Mouse (Mus musculus) CD4-positive, CD25-positive, alpha-beta regulatory T cell, adult 2 months (primary cell): ENCODE results near the gene Smg5.
A peak's percentile ranks its signal among the peaks of the same experiment; 100 is the strongest.
"Not testable (repeated sequence)": the region's sequence is repeated elsewhere in the genome, so short reads cannot be mapped to it uniquely, and the experiment has no call there.

Experiments
- DNase-seq: peaks from one replicate; pipeline ENCODE4 v3.0.0-alpha.2; 2012; ENCODE audit warnings: low read depth, low spot score

The Smg5 gene

DNA sequence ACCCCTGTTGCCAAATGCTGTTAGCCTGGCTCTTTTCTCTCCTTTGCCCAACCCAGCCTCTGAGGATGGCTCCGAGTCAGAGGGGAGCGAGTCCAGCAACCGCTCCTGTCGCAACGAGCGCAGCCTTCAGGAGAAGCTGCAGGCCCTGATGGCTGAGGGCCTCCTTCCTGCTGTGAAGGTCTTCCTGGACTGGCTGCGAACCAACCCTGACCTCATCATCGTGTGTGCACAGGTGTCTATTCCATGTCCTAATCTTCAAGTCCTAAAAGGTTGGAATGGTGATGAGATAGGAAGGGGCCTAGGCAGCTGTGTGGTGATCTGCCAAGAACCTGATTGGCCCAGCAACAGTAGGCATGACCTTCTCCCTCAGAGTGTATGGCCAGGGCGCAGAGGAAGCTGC is 16.8 kb downstream of the Smg5 start:
- DNase-seq = no peak

DNA sequence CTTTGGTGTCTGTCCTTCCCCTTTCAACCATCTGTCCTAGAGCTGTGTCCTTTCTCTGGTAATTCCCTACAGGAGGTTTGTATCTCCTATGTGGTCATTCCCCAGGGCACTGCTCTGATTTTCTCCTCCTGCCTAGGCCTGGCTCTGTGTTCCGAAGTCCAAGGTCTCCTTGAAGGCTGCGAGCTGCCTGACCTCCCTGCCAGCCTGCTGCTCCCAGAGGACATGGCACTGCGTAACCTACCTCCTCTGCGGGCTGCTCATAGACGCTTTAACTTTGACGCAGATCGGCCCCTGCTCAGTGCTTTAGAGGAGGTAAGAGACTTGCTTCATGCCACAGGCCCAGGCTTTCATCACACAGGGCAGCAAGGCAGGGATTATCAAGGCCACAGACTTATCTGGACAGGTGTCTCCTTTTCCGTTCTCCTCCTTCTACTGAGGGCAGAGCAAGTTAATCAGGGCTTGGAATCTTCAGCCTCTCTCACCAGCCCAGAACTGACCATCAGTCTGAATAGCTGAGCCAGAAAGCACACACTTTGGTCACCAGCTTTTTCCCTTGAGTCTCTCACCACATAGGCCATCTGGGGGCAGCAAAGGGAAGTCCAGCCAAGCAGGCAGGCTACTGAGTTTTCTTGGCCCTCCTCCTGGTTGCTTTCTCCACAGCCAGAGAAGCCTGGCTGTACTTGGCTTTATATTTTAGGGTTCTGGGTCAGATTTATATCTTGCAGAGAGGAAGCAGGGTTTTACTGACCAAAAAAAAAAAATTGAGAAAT is 18.5 kb downstream of the Smg5 start:
- no peak for DNase-seq

DNA sequence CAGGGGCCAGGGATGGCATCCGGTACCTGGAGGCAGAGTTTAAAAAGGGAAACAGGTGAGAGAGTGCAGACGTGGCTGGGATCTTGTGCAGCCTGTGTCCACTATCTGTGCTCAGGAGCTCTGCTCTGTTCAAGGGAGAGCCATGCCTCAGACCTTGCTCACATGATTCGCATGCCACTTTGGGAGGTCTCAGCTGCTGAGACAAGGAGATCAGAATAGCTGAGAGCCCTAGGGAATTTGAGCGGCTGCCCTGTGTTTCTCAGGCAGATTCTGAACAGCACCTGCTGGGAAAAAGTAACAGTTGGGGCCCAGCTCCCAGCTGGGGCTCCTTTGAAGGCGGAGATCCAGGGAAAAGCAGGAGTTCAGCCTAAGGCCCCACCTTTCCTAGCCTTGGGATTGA is 23.5 kb downstream of the Smg5 start:
- no peak for DNase-seq

DNA sequence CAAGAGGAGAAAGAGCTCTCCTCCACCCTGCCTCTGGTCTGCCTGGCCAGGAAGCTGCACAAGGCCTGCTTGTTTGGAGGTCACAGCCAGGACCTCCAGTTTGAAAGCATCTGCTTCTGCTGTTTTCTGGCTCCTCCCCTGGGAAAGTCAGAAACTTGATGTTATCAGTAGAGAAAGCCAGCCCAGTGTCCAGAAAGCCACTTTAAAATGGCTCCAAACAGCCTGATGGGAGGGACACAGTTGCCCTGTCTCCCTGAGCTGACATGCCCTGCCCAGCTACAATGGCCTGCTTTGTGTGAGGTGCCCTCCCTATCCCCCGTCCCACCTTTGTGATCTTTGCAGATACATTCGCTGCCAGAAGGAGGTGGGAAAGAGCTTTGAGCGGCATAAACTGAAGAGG is 23.9 kb downstream of the Smg5 start:
- no peak for DNase-seq

DNA sequence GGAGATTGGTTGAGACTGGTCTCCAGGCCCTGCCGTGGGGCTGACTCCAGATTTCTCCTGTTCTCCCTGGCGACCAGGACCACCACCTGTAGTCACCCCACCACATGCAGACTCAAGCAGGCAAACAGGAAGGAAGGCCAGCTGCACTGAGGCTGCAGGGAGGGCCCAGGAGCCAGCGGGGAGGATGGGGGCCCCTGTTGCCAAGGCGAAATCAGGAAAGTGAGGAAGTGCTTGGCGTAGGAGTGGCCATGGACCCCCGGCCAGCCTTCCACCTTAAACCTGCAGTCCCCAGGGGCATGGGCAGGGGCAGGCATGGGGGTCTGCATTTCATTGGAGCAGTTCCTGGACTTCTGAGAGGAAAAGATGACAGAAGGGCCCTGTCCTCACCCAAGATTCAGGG is 25.0 kb downstream of the Smg5 start:
- no peak for DNase-seq

DNA sequence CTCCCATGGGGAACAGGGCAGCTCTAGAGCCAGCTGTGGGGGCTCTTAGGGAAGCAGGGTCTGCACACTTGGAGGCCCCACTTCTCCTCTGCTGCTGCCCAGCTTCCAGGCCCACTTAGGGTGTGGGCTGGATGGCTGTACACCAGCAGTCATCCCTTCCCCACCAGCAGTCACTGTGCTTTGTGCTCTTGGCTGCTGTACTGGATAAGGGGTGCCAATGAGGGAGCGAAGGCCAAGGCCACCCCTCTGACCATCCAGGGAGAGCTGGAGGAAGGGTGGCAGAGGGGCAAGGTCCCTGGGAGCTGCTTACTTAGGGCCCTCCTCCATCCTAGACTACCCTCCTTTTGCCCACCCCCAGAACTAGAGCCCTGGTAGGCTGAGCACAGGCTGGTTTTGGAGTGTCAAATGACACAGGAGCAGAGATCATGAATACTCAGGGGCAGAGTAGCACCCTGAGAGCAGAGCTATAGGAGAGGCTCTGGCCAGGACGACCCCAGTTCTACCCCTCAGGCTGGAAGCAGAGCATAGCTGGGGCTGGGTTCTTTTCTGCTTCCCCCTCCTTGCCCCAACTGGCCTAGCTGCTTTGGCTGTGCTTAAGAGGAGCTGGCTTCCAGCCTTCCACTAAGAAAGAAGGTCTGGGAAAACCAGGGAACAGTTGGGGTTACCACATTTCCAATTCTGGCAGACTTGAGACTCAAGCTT is 25.7 kb downstream of the Smg5 start:
- no peak for DNase-seq

DNA sequence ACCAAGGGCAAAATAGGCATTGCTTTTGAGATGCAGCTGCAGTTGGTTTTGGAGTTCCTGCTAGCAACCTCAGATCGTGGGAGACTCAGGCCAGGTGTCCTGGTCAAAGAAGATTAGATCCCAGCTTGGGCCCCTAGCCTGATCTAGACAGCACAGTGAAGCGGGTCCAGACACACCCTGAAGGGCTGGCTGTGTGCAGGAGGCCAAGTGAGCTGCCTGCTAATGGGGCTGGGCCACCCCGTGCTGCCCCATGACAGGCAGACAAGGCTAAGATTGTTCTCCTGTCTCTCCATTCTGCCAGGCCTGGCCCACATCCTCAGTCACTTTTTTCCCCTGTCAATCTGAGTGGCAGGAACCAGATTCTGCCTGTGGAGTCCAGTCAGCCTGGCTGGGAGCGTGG is 27.6 kb downstream of the Smg5 start:
- no peak for DNase-seq

DNA sequence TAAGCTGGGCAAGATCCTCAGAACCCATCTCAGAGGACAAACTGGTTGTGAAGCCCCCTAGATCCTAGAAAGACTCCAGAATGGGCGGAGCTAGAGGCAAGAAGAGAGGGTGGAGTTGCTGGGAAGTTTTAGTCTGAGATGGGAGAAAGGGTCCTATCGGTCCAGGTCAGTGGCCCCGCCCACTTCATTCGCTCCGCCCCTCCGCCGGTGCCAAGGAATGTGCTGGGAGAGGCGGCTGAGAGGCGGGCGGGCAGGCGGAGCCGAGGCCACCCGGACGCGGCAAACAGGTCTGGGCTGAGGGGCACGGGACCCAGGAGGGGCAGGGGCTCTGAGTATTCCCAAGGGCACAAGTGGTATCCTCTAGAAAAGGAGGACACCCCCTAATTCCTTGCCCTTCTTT is 28.3 kb downstream of the Smg5 start, which contains the start of gene Paqr6:
Paqr6 (plus strand) TSS at position 248 of the 400 bp plus-strand sequence.
- DNase-seq = no peak

DNA sequence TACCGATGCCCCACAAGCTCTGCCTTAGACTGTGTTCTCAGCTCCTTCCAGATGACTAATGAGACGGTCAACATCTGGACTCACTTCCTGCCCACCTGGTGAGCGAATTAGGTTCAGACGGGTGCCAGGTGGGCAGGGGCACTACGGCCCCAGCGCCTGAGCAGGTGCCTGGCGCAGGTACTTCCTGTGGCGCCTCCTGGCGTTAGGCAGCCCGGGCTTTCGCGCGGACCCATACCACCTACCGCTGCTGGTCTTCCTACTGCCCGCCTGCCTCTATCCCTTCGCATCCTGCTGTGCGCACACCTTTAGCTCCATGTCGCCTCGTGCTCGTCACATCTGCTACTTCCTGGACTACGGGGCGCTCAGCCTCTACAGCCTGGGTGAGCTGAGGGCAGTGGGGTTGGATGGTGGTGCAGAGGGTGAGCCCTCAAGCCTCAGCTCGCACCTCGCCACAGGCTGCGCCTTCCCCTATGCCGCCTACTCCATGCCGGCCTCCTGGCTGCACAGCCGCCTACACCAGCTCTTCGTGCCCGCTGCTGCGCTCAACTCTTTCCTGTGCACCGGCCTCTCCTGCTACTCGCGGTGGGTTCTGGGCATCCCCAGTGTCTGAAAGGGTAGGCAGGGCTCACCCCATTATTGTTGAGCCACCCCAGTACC is 29.8 kb downstream of the Smg5 start:
- DNase-seq = peak; percentile 22

DNA sequence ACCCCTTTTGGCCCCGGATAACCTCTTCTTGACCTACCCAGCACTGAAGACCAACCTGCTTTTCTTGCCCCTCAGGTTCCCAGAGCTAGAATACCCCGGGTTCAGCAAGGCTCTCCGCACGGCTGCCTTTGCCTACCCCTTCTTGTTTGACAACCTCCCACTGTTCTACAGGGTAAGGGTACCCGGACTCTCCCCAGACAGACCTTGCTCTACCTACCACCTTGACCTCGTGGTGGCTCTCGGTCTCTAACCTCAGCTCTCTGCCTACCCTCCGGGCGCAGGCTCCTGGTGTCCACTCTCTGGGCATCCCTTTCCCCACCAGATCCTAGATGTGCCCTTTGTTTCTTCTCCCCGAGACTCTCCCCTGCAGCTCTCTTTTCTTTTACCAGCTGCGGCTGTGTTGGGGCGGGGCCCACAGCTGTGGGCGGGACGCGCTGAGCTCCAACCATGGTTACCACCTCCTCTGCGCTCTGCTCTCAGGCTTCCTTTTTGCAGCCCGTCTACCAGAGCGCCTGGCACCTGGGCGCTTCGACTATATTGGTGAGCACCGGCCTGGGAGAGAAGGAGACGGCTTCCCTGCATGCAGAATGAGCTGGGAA is 30.9 kb downstream of the Smg5 start:
- DNase-seq = peak; percentile 60

DNA sequence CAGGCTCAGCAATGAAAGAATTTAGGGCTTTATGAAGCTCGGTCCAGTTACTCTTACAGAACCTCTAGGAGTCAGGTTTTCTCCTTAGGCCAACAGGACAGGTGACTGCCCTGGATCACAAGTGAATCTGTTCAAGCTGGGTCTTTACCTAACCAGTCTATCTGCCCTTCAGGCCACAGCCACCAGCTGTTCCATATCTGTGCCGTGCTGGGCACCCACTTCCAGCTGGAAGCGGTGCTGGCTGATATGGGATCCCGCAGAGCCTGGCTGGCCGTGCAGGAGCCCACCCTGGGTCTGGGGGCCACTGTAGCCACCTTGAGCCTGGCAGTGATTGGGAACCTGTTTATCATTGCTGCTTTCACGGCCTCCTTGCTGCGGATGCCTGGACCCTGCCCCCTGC is 31.5 kb downstream of the Smg5 start:
- not testable (repeated sequence) for DNase-seq

DNA sequence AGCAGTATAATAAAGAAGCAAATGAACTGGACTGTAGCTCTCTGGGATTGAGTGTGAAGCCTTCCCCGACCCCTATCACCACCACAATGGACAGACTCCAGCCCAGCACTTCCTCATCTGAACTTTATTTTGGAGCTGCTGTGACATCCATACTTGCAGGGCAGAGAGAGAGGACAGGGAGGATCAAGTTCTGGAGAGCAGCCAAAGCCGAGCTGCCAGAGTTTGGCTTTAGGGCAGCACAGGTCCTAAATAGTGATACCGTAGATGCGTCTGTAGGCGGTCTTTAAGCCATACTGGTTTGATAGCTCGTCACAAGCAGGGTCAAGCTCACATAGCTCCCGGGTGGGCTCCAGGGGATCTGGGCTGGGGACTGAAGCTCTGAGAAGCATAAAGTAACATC is 32.5 kb downstream of the Smg5 start:
- not testable (repeated sequence) for DNase-seq

DNA sequence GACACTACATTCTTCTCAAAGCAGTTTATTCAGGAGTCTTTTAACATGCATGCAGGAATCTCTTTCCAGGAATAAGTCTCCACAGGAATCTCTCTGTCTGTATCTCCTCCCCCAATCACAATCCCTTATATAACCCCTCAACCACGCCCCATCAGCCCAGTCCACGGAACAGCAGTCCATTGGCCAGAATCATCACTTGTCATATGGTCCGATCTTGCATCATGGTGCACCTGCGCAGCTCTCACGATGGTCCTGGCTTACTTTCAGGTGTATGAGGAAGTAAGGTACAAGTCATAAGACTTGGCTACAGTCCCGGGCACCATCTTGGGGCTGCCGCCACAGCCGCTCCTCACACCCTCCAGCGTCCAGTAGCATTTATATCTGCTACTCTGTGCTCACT is 36.6 kb downstream of the Smg5 start, which contains the start of gene Bglap3:
Bglap3 (minus strand) TSS at position 101 of the 400 bp plus-strand sequence.
- not testable (repeated sequence) for DNase-seq

DNA sequence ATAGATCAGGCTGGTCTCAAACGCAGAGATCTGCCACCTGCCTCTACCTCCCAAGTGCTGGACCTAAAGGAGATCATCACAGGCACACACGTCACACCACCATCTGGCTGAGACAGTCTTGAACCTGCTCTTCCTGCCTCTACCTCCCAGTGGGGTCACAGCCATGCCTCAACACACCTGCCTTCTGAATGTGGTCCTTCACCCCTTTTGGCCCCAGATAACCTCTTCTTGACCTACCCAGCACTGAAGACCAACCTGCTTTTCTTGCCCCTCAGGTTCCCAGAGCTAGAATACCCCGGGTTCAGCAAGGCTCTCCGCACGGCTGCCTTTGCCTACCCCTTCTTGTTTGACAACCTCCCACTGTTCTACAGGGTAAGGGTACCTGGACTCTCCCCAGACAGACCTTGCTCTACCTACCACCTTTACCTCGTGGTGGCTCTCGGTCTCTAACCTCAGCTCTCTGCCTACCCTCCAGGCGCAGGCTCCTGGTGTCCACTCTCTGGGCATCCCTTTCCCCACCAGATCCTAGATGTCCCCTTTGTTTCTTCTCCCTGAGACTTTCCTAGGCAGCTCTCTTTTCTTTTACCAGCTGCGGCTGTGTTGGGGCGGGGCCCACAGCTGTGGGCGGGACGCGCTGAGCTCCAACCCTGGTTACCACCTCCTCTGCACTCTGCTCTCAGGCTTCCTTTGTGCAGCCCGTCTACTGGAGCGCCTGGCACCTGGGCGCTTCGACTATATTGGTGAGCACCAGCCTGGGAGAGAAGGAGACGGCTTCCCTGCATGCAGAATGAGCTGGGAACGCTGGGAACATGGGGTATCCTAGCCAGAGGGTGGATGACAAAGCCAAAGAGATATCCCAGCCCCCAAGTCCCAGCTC is 39.9 kb downstream of the Smg5 start:
- peak; percentile 68 for DNase-seq

DNA sequence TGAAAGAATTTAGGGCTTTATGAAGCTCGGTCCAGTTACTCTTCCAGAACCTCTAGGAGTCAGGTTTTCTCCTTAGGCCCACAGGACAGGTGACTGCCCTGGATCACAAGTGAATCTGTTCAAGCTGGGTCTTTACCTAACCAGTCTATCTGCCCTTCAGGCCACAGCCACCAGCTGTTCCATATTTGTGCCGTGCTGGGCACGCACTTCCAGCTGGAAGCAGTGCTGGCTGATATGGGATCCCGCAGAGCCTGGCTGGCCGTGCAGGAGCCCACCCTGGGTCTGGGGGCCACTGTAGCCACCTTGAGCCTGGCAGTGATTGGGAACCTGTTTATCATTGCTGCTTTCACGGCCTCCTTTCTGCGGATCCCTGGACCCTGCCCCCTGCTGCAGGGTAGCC is 40.6 kb downstream of the Smg5 start:
- DNase-seq = not testable (repeated sequence)

DNA sequence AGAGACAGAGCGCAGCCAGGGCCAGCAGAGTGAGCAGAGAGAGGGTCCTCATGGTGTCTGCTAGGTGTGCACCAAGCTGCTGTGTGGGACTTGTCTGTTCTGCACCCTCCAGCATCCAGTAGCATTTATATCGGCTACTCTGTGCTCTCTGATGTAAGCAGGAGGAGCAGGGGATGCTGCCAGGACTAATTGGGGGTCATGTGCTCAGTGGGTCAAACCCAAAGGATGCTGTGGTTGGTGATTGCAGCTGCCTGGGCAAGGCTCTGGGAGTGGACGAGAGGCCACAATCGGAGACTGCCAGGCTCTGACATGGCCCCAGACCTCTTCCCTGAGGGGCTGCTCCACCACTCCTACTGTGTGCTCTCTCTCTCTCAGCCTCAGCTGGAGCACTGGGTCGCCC is 42.5 kb downstream of the Smg5 start, which contains the start of gene Bglap2:
Bglap2 (minus strand) TSS at position 101 of the 400 bp plus-strand sequence.
- not testable (repeated sequence) for DNase-seq

DNA sequence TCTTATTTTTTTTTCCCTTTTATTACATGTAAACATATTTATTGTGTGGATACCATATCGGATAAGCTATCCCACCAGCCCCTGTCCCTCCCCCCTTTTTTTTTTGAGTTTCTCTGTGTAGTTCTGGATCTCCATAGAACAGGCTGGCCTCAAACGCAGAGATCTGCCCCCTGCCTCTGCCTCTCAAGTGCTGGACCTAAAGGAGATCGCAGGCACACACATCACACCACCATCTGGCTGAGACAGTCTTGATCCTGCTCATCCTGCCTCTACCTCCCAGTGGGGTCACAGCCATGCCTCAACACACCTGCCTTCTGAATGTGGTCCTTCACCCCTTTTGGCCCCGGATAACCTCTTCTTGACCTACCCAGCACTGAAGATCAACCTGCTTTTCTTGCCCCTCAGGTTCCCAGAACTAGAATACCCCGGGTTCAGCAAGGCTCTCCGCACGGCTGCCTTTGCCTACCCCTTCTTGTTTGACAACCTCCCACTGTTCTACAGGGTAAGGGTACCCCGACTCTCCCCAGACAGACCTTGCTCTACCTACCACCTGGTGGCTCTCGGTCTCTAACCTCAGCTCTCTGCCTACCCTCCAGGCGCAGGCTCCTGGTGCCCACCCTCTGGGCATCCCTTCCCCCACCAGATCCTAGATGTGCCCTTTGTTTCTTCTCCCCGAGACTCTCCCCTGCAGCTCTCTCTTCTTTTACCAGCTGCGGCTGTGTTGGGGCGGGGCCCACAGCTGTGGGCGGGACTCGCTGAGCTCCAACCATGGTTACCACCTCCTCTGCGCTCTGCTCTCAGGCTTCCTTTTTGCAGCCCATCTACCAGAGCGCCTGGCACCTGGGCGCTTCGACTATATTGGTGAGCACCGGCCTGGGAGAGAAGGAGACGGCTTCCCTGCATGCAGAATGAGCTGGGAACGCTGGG is 45.6 kb downstream of the Smg5 start:
- DNase-seq = peak; percentile 74

DNA sequence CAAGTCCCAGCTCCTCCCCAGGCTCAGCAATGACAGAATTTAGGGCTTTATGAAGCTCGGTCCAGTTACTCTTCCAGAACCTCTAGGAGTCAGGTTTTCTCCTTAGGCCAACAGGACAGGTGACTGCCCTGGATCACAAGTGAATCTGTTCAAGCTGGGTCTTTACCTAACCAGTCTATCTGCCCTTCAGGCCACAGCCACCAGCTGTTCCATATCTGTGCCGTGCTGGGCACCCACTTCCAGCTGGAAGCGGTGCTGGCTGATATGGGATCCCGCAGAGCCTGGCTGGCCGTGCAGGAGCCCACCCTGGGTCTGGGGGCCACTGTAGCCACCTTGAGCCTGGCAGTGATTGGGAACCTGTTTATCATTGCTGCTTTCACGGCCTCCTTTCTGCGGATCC is 46.3 kb downstream of the Smg5 start:
- not testable (repeated sequence) for DNase-seq

DNA sequence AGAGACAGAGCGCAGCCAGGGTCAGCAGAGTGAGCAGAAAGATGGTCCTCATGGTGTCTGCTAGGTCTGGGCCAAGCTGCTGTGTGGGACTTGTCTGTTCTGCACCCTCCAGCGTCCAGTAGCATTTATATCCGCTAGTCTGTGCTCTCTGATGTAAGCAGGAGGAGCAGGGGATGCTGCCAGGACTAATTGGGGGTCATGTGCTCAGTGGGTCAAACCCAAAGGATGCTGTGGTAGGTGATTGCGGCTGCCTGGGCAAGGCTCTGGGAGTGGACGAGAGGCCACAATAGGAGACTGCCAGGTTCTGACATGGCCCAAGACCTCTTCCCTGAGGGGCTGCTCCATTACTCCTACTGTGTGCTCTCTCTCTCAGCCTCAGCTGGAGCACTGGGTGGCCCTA is 48.3 kb downstream of the Smg5 start, which contains the start of gene Bglap:
Bglap (minus strand) TSS at position 101 of the 400 bp plus-strand sequence.
- DNase-seq = no peak
